Mouse (Mus musculus) B cell, adult 2 months (primary cell): ENCODE data around the gene Gkn1.

Source experiments
- DNase-seq, 2 experiments: peaks; one replicate each; pipeline ENCODE4 v3.0.0; 2022

Gene Gkn1

GRCm38 (mm10) chr6:87350829-87351228 lies at the start of gene Gkn1:
Gene Gkn1, minus strand, starts transcription at chr6:87350942.
- DNase-seq, result no peak

DNA sequence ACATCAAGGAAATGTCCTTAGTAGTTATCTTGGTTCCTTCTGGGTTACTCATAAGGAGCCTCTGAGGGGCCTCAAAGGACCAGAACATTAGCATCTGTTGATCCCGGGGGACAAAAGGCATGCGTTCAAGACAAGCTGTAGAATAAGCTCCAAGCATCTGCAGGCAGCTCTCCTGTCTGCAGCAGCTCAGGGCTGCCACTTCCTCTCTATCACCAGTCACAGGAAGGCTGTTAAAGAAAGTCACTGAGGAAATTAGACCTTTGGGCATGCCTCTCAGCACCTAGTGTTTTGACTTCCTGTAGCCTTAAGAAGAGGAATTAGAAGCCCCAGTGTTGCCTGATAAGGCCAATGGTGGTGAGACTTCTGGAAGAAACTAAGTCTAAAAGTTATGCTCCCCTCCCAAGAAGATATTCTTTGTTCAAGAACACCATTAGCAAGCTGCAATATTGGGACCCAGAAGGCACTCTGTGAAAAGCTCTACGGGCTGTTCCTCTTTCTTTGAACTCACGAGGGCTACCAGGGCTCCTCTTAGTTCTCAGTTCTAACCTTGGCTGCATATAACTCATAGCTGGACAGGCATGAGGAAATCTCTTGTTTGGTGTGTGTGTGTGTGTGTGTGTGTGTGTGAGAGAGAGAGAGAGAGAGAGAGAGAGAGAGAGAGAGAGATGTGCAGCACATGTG lies 49.3 kb upstream of the Gkn1 start:
- peak; percentile 46 to 49 for DNase-seq

DNA sequence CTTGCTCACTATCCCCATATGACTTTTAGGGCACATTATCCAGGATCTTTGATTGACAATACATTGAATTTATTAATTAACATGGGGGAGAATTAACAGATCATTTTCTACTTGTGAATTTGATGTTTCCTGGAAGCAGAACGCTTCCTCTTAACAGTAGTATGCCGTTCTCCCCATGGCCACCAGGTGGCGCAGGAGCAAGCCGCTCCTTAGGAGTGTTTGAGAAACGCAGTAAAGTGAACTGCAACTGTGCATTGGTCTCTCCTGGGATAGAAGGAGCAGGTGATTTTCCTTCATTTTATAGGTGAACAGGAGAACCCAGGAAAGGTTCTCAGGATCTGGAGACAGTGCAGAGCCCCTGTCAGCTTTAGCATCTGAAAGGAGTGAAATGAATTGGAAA lies 48.4 kb upstream of the Gkn1 start:
- DNase-seq, result peak; percentile 90 to 92

DNA sequence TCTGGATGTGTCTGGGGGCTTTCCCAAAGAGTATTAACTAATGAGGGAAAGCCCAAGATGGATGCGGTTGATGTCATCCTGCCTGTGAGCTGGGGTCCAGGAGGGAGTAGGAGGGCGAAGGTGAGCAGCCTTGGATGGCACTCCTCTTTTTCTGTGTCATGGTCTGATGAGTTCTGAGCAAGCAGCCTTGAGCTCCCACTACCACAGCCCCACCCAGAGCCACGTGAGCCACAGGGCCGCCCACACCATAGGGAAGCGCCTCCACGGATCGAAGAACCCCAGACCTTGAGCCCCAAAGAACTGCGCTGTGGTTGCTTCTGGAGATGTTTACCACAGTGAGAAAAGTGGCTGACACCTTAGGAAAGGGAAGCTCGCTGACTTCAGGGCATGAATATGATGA lies 44.0 kb upstream of the Gkn1 start:
- DNase-seq, result peak; percentile 54 to 70

DNA sequence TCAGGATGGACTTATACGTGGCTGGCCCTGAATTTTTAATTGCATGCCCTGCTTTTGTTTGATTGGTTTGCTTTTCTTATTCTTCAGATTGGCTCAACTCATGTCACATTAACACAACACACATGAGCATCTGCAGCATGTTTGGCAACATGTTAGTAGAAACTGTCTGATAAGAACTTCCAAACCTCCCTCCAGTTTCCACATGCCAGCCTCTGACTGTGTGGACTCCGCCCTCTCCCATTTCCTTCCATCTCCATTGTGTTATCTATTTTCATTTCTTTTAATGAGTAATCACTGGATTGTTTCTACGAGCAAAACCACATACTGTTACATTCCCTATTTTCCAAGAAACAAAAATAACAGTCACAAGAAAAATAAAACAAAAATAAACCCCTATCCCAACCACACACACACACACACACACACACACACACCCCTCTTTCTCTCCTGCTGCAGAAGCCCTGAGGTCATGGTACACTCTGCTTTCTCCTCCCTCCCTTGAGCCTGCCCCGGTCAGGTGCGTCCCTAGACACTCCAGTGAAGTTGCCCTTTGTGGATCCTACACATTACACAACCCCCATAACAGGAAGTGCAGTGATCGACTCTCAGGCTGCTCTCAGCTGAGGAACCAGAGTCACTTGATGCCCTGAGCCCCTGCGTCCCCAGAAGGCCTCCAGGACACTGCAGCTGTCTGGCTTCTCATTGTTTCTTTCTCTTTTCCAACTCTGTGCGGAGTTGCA lies 42.9 kb upstream of the Gkn1 start:
- DNase-seq, result peak; percentile 18 to 34

- no peak for DNase-seq
Measured at GRCm38 (mm10) chr6:87389455-87389989, 38.8 kb upstream of the Gkn1 start.

- DNase-seq, result no peak
Measured at GRCm38 (mm10) chr6:87388877-87389276, 38.1 kb upstream of the Gkn1 start, which contains the start of gene Gkn3. Gene Gkn3, minus strand, starts transcription at chr6:87388935.

DNA sequence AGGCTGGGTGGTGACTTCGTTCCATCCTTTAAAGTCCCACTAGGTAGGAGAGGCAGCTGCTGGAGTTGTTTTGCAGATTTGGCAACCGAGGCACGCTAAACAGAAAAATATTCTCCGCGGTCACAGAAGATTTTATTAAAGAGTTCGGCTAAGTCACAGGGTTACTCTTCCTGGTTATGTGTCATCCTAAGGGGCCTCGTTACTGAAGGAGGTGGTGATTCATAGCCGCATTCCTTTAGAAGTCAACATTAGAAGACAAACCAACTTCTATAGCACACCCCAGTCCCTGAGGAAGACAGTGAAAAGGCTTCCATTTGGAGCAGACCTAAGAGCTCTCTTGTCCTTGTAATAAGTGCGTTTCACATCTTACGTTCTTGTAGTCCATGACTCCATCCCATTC lies 35.9 kb upstream of the Gkn1 start:
- DNase-seq, result no peak

DNA sequence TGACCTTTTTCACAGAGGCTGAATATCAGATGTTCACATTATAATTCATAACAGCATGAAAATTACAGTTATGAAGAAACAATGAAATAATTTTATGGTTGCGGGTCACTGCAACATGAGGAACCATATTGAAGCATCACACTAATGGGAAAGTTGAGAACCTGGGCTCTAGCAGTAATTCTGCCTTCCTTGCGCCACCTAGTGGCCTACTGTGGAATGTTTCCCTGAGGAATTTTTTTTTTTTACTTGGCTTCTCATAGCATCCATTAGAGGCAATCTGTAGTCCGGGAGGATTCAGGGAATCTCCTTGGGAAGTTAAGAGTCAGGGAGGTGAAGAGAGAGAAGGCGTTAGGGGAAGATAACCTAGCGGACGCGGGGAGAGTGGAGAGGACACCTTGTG lies 35.5 kb upstream of the Gkn1 start:
- DNase-seq, result peak; percentile 69 to 72

DNA sequence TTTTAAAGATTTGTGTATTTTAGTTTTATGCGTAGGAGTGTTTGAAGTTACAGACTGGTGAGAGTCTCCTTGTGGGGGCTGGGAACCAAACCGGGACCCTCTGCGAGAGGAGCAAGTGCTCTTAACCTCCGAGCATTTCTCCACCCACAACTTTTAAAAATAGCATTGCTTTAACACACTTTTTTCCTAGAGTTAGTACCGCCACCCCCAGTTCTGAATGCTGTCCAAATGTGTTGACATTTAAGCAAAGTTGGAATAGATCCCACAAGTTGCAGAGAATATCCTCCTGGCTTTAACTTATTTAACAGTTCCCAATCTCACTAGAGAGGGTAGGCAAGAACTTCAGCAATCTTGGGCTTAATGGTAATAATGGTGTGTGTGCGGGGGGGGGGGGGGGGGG lies 34.0 kb upstream of the Gkn1 start:
- no peak for DNase-seq

GRCm38 (mm10) chr6:87383926-87384691 lies 33.4 kb upstream of the Gkn1 start:
- DNase-seq, result peak; percentile 17 to 28

DNA sequence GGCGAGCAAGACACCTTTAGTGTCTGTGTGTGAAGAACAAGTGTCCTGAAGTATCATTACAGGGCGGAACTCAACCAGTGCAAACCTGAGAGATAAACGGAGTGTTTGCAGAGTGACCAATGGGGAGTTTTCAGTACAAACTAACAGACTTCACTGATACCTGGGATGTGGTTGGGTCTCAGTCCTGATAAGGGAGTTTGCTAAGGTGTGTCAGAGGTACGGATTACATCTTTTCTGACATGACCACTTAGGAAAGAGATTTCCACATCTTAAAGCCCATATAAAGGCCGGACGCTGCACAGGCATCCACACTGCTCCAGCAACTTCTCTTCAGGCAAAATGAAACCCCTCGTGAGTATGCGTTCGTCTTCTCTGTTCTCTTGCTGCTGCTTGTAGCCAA lies 22.3 kb upstream of the Gkn1 start, which contains the start of gene Gkn2:
TSS of gene Gkn2 (plus strand) at position 301 of the 400 bp plus-strand sequence.
- DNase-seq, result no peak

- DNase-seq, result no peak
Measured at GRCm38 (mm10) chr6:87369223-87369622, 18.5 kb upstream of the Gkn1 start.

GRCm38 (mm10) chr6:87354441-87354840 lies 3.7 kb upstream of the Gkn1 start:
- no peak for DNase-seq

GRCm38 (mm10) chr6:87335935-87336295 lies 14.8 kb downstream of the Gkn1 start:
- DNase-seq, result no peak

DNA sequence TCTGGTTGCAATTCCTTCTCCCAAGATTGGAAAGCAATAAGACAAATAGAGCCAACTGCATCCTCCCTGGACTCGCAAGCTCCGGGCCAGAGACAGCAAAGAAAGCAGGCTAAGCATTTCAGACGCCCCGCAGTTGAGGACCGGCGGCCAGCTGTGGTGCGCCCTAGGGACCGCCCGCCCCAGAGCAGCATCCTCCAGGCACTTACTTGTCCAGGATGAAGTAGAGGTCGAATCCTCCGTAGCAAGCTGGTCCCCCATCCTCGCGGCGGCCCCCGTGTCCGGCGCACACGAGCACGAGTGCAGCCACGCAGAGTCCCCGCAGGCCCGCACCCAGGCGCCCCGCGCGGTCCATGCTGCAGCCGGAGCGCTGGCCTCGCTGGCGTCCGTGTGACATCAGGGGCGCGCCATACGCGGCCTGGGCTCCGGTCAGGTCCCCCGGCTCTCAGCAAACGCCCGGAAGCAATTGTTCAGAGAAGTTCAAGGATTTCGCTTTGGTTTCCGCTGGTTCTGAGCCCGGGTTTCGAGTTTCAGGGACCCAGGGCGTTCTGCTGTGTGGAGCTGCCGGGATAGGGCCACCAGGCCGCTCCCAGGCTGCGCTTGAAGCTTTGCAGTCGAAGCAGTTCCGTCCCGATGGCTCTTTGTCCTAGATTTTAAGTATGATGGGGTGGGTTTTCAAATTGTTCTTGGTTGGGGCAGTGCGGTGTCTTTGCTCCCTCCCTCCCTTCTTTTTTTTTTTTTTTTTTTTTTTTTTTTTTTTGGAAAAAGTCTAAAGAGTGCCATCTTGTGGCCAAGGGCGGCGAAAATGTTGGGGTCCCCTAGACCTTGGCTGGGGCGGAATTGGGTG lies 15.4 kb downstream of the Gkn1 start, which contains the start of gene Antxr1:
TSS of gene Antxr1 (minus strand) at position 731 of the 844 bp plus-strand sequence.
- peak; percentile 42 to 48 for DNase-seq

- no peak for DNase-seq
Measured at GRCm38 (mm10) chr6:87334361-87335090, 16.2 kb downstream of the Gkn1 start.

DNA sequence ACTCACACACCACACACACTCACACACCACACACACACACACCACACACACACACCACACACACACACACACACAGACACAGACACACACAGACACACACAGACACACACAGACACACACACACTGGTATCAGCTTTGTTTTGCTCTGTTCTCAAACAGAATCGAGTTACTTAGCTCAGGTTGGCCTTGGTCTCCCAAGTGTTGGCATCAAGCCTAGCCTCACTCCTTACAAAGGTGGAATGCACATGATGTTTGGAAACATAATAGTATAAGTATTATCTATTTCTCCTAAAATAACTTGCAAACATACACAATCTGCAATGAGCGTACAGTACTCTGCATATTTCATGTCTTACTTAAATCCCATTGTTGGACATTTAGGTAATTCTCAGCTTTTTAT lies 18.4 kb downstream of the Gkn1 start:
- DNase-seq, result no peak

- no peak for DNase-seq
Measured at GRCm38 (mm10) chr6:87328265-87329173, 22.2 kb downstream of the Gkn1 start.

DNA sequence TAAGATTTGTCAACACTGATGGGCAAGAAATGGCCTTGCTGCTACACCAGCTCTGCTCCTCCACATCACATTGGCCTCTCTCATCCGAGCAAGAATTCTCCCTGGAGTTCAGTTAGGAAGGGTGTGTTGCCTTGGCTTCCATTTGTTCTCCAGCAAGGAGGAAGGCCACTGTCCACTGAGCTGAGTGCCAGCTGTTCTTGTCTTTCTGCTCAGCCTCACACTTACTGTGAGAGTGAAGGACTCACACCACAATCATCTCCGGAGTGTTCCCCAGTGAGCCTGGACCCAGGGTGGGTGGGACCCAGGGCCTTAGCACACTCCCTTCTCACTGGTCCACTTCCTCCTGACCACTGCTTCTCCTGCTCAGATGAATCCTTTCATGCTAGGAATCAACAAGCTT lies 23.8 kb downstream of the Gkn1 start:
- no peak for DNase-seq
